Mouse (Mus musculus) embryonic facial prominence, embryonic 12.5 days (tissue): ENCODE data around the gene Zfp36l1. TPM values are rescaled to one million over a fixed set of nuclear protein-coding genes. Genes with fewer than 3 reads are reported as not detected.
A peak's percentile ranks its signal among the peaks of the same experiment; 100 is the strongest.
"Not testable (repeated sequence)": the region's sequence is repeated elsewhere in the genome, so short reads cannot be mapped to it uniquely, and the experiment has no call there.

Source experiments
- ATAC-seq: fragments of 200-750 bp; cut with Nextera tagmentation; 2 replicates; pipeline ENCODE4 v1.8.0; 2017; ENCODE audit not compliant: insufficient number of reproducible peaks, insufficient read depth, low FRiP score, low TSS enrichment
- H3K27ac ChIP-seq: fragments of 300-500 bp; sonication (generic); 2 replicates; pipeline ENCODE4 v1.5.1; 2016; ENCODE audit warnings: mild to moderate bottlenecking
- H3K27me3 ChIP-seq: fragments of 300-500 bp; sonication (generic); 2 replicates; pipeline ENCODE4 v1.6.1; 2016; ENCODE audit warnings: mild to moderate bottlenecking, moderate library complexity
- H3K36me3 ChIP-seq: fragments of 300-500 bp; sonication (generic); 2 replicates; pipeline ENCODE4 v1.6.1; 2016; ENCODE audit warnings: mild to moderate bottlenecking
- H3K4me1 ChIP-seq: fragments of 300-500 bp; sonication (generic); 2 replicates; pipeline ENCODE4 v1.6.1; 2016
- H3K4me2 ChIP-seq: fragments of 300-500 bp; sonication (generic); replicated peaks from 2 replicates; pipeline ENCODE4 v1.6.1; 2016; ENCODE audit warnings: mild to moderate bottlenecking, moderate library complexity
- H3K4me3 ChIP-seq: fragments of 300-500 bp; sonication (generic); 2 replicates; pipeline ENCODE4 v1.5.1; 2016; ENCODE audit warnings: mild to moderate bottlenecking
- H3K9ac ChIP-seq: fragments of 300-500 bp; sonication (generic); 2 replicates; pipeline ENCODE4 v1.6.1; 2016; ENCODE audit warnings: mild to moderate bottlenecking, moderate library complexity
- H3K9me3 ChIP-seq: fragments of 300-500 bp; sonication (generic); 2 replicates; pipeline ENCODE4 v1.6.1; 2016; ENCODE audit warnings: mild to moderate bottlenecking, moderate library complexity
- WGBS: fragments of 180-500 bp; shearing (Covaris S2); methylation state at CpG from one replicate; pipeline ENCODE4 v1.1.7; 2016; 5-methylcytosine and 5-hydroxymethylcytosine counted together
- polyA plus RNA-seq: library from polyadenylated mRNA; unstranded; fragments of >200 nt; fragmentation: Nextera tagmentation; extraction: Ambion mirVana; gene quantifications from 2 replicates; pipeline ENCODE4 v1.2.1, GENCODE M21; 2016

Zfp36l1 gene
- polyA plus RNA-seq, 1 experiment from 2014 or later, result 124 TPM

DNA sequence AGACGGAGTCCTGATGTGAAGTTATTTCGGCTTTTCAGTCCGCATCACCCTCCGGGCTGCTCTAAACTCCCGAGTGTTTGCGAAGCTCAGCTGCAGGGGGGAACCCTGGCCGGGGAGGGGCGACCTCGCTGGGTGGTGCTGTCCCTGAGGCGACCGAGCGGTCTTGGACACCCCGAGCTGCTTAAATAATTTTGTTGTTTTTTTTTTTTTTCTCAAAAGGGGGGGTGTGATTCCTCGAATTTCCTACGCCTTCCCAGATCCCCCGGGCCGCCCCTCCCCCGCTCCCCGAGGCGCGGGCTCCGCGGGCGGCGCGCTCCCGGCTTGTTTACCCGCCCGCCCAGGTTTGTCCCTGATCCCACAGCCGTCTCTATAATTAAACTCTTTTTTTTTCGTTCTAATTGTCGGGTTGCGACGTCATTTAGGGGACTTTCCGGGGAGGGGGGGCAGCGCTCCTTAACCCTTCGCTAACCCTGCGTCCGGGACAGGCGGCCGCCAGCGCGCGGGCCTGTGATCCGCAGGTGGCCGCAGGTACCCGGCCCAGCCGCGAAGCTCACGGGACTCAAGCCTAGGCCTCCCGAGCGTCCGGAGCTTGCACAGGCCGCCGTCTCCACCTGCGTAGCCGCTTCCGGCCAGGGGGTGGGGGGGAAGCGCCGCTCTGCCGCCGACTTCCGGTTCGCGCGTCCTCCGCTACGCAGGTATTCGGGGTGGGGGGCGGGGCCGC, 2.5 kb upstream of the Zfp36l1 start:
- Histone ChIP-seq H3K4me2 (peak overlapping the region; percentile 86), H3K36me3 (peaks cover 3% of the 10 kb centered on the region), H3K27me3 (no peaks in the 10 kb centered on the region), H3K27ac (peak overlapping the region; percentile 99), H3K9ac (peak overlapping the region; percentile 85), H3K4me1 (peaks cover 13% of the 10 kb centered on the region; the same call in 1 of the 2 replicates), H3K9me3 (no peaks in the 10 kb centered on the region), H3K4me3 (peak overlapping the region; percentile 94)
- peak; percentile 39; the same call in 1 of the 2 replicates for ATAC-seq
- under 1% methylated on average over 68 of the region's 71 CpGs for WGBS

DNA sequence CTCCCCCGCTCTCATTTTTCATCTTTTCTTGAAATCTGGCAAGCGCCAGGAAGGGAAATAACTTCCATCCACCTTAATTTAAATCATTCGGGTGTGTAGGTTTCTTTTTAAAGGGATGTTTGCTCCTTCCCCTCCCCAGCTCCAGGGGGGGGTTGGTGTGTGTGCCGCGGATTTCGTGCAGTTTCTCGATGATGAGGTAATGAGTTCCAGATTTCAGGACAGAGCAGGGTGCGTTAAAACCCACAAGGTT, 2.0 kb upstream of the Zfp36l1 start:
- peak overlapping the region; percentile 86 for H3K4me2 ChIP-seq
- peaks cover 7% of the 10 kb centered on the region for H3K36me3 ChIP-seq
- H3K27me3 ChIP-seq, result no peaks in the 10 kb centered on the region
- 0 out of 2 replicates have a peak, but pooled peaks have one; percentile 38 for ATAC-seq
- peaks cover 13% of the 10 kb centered on the region; the same call in 1 of the 2 replicates for H3K4me1 ChIP-seq
- peak overlapping the region; percentile 94 for H3K4me3 ChIP-seq
- 0% methylated on average over 8 of the region's 8 CpGs for WGBS
- H3K9ac ChIP-seq, result peak overlapping the region; percentile 85
- H3K9me3 ChIP-seq, result no peaks in the 10 kb centered on the region
- H3K27ac ChIP-seq, result peak overlapping the region; percentile 99

DNA sequence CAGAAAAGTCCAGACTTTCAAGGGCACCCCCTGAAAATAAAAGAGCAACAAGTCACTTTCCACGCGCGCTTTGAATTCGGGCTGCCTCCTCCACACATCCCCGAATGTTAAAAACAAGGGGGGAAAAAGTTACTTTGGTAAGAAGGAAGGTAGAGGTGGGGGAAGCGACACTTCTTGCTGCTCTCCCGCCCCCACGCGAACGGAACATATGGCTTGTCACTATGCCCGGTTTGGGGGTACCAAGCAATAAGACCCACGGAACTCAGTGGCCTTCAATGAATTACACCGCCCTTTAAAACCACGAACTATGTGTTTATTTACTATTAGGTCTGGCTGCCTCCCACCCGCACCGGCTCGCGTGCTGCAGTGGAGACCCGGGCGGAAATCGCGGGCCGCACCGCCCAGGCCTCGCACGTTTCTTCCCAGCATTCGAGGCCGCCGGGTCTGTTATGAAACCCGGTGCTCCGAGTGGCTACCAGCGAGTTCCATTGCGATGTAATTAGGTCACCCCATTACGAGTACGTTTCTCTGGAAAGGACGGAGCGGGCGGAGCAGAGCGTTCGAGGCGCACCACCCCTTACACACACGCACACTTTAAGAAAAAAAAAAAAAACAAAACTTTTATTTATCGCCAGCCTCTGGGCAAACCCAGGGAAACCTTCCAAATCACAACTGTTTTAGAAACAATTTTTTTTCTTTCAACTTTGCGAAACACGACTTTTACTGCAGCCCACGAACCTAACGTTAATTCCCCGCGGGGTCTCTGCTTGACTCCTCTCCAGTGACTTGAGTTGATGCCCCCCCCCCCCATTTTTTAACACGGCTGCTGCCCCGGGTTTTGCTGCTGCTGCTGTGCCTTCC, 1.4 kb upstream of the Zfp36l1 start:
- Histone ChIP-seq H3K27me3 (no peaks in the 10 kb centered on the region), H3K9ac (peak overlapping the region; percentile 85), H3K36me3 (peaks cover 12% of the 10 kb centered on the region), H3K4me2 (peak overlapping the region; percentile 86), H3K4me3 (peak overlapping the region; percentile 94), H3K4me1 (peaks cover 13% of the 10 kb centered on the region; the same call in 1 of the 2 replicates), H3K27ac (peak overlapping the region; percentile 99), H3K9me3 (no peaks in the 10 kb centered on the region)
- ATAC-seq, result peak; percentile 6; the same call in 1 of the 2 replicates
- WGBS, result under 1% methylated on average over 51 of the region's 51 CpGs

DNA sequence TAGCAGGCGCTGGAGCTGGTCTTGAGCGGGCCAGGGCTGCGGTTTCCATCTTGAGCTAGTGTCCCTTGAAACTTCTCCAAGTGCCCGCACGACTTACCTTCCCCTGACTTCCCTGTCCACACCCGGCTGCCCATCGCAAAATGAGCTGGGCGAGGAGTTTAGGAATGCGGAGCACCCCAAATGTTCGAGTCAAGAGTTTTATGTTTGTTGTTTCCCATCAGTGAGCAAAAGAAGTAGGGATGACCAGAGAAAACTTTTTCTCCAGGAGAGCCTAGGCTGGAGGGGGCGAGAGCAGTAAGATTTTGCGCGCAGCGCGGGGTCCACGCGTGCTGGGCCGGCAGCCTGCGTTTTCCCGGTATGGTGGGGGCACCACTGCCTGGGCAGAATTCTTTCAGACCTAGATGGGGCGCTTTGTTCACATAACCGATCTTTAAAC, 791 bp upstream of the Zfp36l1 start:
- peaks cover 14% of the 10 kb centered on the region for H3K36me3 ChIP-seq
- H3K4me2 ChIP-seq, result peak overlapping the region; percentile 86
- H3K27me3 ChIP-seq, result no peaks in the 10 kb centered on the region
- peak overlapping the region; percentile 94 for H3K4me3 ChIP-seq
- H3K9me3 ChIP-seq, result no peaks in the 10 kb centered on the region
- peak overlapping the region; percentile 85 for H3K9ac ChIP-seq
- no peak for ATAC-seq
- WGBS, result under 1% methylated on average over 22 of the region's 22 CpGs
- H3K4me1 ChIP-seq, result peaks cover 13% of the 10 kb centered on the region; the same call in 1 of the 2 replicates
- peak overlapping the region; percentile 99 for H3K27ac ChIP-seq

DNA sequence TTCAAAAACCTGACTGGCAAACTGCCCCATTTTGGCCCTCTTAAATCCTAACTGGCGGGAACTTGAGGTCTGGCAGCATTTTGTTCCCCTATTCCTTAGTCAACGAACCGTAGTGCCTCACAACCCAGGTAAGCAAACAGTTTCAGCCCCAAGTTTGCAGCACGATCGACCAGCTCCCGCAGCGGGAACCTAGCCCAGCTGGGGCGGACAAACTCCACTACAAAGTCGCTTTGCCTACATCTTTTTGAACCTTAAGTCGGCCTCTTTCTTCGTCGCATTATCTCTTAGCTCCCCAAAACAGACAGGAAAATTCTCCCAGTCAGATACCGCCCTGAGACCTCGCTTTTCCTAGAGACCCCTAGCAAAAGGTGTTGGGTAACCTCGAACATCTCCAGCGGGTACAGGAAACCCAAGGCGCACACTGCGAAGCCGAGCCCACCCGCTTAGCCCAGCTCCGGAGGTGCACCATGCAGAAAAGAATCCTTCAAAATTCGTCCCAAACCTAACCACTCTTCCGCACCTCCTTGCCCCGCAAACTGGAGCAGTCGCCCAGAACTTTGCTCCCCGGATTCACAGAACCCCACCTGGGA, 647 bp downstream of the Zfp36l1 start:
- Histone ChIP-seq H3K4me1 (peaks cover 9% of the 10 kb centered on the region; the same call in 1 of the 2 replicates), H3K9me3 (no peaks in the 10 kb centered on the region), H3K27ac (peak overlapping the region; percentile 98), H3K4me2 (peak overlapping the region; percentile 92; the same call in 1 of the 2 replicates), H3K9ac (peak overlapping the region; percentile 100), H3K4me3 (peak overlapping the region; percentile 94), H3K36me3 (peaks cover 16% of the 10 kb centered on the region), H3K27me3 (no peaks in the 10 kb centered on the region)
- WGBS, result under 1% methylated on average over 26 of the region's 26 CpGs
- ATAC-seq, result no peak

DNA sequence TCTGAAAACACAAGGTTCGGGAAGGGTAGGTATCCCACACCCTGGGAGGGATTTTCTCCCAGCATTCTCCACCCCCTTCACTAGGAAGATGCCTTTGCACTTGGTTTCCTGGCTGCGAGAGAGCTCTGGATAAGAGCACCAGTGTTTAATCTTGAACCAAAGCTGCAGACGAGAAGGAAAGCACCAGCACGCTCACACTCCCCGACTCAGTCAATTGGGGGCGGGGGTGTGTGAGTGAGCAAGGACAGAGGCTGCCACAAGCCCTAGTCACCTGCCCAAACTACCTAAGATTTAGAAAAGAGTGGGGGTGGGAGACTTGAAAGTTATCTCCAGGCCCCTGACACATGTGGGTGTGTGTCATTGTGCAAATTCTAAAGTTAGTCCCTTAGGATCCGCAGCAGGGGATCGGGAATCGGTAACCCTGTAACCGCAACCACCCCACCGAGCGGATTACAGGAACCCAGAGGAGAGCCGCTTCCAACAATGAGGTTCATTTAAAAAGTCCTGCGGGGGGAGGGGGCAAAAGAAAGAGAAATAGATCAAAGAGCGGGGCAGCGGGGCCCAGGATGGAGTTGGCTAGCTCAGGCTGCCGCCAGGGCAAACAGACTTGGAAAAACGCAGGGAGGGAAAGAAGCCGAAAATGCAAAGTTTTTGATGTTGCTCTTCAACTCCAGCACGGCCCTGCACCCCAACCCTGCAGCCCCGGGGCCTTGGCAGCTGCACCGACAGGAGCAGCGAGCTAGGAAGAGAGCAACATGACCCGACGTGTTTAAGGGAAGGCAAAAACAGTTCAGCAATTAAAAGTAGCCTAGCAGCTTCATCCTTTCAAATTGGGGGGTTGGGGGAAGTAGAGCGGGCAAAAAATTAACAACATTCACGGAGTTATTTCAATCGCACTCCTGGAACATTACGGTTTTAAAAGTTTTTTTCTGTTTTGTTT, 1.4 kb downstream of the Zfp36l1 start:
- peaks cover 21% of the 10 kb centered on the region for H3K36me3 ChIP-seq
- peak overlapping the region; percentile 100 for H3K9ac ChIP-seq
- peaks cover 4% of the 10 kb centered on the region; the same call in 1 of the 2 replicates for H3K4me1 ChIP-seq
- no peaks in the 10 kb centered on the region for H3K9me3 ChIP-seq
- WGBS, result 0% methylated on average over 29 of the region's 29 CpGs
- no peak for ATAC-seq
- H3K4me3 ChIP-seq, result peak overlapping the region; percentile 94
- peak overlapping the region; percentile 98 for H3K27ac ChIP-seq
- H3K27me3 ChIP-seq, result no peaks in the 10 kb centered on the region
- H3K4me2 ChIP-seq, result peak overlapping the region; percentile 92

DNA sequence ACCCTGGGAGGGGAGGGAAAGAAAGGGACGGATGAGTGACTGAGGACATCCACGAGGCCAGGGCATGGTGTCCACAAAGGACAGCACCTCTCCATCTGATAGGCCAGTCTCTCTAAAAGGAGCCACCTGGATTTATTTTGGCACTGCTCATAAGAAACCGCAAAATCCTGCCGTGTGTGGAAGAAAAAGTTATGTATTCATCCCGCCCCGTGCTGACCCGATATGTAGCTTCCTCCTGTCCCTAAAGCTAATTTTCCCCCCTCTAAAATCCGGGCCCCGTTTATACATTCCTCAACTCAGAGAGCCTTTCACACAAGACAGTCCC, 2.3 kb downstream of the Zfp36l1 start:
- Histone ChIP-seq H3K27me3 (no peaks in the 10 kb centered on the region), H3K4me1 (no peaks in the 10 kb centered on the region), H3K9ac (peak overlapping the region; percentile 100), H3K36me3 (peaks cover 21% of the 10 kb centered on the region), H3K4me3 (peak overlapping the region; percentile 94), H3K27ac (peak overlapping the region; percentile 98), H3K4me2 (peak overlapping the region; percentile 92), H3K9me3 (no peaks in the 10 kb centered on the region)
- WGBS, result 2% methylated on average over 9 of the region's 9 CpGs
- no peak for ATAC-seq

DNA sequence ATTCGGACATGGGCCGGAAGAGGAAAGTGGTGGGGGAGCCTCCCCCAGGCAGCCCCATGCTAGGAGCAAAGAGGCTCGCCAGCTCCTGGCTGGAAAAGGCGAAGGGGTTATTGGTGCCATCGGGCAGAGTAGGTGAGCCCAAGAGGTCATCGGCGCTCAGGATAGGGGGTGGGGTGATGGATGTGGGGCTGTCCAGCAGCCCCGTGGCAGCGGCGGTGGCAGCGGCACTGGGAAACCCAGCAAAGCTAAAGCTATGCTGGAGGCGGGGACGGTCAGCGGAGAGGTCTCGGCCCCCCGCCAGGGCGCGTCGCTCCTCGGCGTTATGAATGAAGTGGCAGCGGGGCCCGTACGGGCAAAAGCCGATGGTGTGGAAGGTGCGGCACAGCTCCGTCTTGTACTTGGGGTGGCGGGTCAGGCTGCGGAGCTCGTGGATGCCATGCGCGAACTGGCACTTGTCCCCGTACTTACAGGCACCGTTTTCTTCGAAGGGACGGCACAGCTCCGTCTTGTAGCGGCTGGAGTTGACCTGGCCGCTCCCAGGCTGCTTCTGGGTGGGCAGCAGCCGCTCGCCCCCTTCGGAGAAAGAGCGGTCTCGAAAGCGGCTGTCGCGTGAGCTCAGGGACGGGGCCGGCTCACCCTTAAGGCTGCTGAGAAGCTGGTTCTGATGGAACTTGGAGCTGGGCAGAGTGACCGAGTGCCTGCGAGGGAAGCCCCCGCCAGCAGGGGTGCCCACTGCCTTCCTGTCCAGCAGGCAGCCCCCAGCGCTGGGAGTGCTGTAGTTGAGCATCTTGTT, 2.9 kb downstream of the Zfp36l1 start:
- H3K4me1 ChIP-seq, result no peaks in the 10 kb centered on the region
- peaks cover 21% of the 10 kb centered on the region for H3K36me3 ChIP-seq
- peak overlapping the region; percentile 94 for H3K4me3 ChIP-seq
- H3K9ac ChIP-seq, result peak overlapping the region; percentile 100
- H3K27me3 ChIP-seq, result no peaks in the 10 kb centered on the region
- no peaks in the 10 kb centered on the region for H3K9me3 ChIP-seq
- ATAC-seq, result no peak
- H3K27ac ChIP-seq, result peak overlapping the region; percentile 98
- H3K4me2 ChIP-seq, result peak overlapping the region; percentile 92
- 2% methylated on average over 53 of the region's 53 CpGs for WGBS

DNA sequence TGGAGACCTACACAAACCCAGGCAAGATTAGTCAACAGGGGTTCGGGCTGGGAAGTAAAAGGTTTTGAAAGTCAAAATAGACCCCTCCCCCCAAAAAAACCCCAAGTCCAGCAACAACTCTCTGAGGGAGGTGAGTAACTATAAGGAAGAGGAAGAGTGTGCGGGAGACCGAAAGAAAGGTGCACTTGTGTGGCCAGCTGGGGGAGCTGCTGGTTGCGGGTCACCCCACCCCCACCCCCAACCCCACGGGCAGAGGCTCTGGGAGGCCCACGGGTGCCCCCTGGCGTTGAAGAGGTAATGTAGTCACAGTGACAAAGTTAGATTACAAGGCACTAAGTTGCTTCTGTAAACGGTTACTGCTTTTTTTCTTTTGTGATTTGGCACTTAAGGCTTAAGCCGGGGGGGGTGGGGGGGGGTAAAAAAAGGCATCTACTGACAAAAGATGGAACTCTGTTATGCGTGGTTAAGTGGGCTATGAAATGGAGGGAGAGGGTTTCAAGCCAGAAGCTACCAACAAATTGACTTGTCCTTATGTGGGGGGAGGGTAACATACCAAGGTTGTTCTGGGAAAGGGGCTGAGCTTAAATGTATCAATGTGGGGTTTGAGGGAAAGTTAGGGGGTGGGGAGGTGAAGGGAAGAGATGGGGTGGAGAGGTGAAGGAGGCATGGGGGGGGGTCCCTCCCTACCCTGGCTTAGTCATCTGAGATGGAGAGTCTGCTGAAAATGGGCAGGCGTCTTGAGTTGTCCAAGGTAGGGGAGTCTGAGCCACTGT, 3.7 kb downstream of the Zfp36l1 start:
- H3K4me1 ChIP-seq, H3K27me3 ChIP-seq, H3K9me3 ChIP-seq, ATAC-seq: not testable (repeated sequence)
- Histone ChIP-seq H3K9ac (peak overlapping the region; percentile 100), H3K27ac (peak overlapping the region; percentile 98), H3K4me2 (peak overlapping the region; percentile 92), H3K36me3 (peaks cover 21% of the 10 kb centered on the region), H3K4me3 (peak overlapping the region; percentile 94)
- WGBS, result 3% methylated on average over 11 of the region's 11 CpGs
